Mouse (Mus musculus): ENCODE data around the gene Tmem232.

DNA sequence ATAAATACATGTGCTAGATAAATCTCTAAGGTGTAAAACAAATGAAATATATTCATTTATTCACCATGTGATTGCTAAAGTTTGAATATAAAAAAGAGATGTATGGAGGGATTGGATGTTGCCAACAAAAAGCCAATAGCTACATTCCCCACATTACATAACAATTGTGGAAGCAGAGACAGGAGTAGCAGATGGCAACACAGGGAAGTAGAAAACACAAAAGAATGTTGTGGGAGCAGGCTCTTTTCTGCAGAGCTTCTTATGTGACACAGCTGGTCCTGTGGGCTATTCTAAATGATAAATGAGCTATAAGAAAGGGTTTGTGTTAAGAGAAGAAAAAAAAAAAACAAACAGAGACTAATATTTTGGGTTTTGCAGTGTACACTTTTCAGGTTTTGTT lies 240.6 kb downstream of the Tmem232 start:
- TF ChIP-seq GATA1 (IDR thresholded peaks at IDR 0.05; ENCODE audit: borderline replicate concordance, low read length) (no peak), FLI1 (IDR thresholded peaks at IDR 0.05; ENCODE audit: low read length) (no peak)
